ENCODE assay signal across 9 mouse cellular contexts in genomic region chr12:112713984-112714383, GRCm38 (mm10). TPM values are rescaled to one million over a fixed set of nuclear protein-coding genes. Genes with fewer than 3 reads are reported as not detected.
DNase-seq lines count a peak whose midpoint lies in the region; ATAC-seq and TF ChIP-seq lines count a peak whose summit lies in the region.
"Had no signal": no experiment of that assay in that cellular context is flagged by ENCODE, and none has a peak within 500 bp of the region (broad histone marks: within the 10 kb centered on the region; RNA-seq: fewer than 3 reads in every experiment).

No protein-coding gene starts in this region.

- peak; percentile 39 to 52 for DNase-seq in heart, adult 9 months (ENCODE audit: low spot score in 2 of 2)
- DNase-seq in heart, embryonic 10.5 days (ENCODE audit: low spot score): no peak
- DNase-seq in hindbrain, postnatal 0 days (ENCODE audit: low spot score): peak; percentile 77
- DNase-seq in stomach, postnatal 0 days (ENCODE audit: low spot score): peak; percentile 42
- DNase-seq: right cerebral cortex, postnatal 4 days had no signal

- no peak overlapping the region for H3K27ac ChIP-seq in heart, embryonic 10.5 days
- H3K27ac ChIP-seq in midbrain, embryonic 13.5 days: peak overlapping the region; percentile 40; the same call in 1 of the 2 replicates
- no peak overlapping the region for H3K27ac ChIP-seq in midbrain, embryonic 15.5 days
- peak overlapping the region; percentile 41; the same call in 1 of the 2 replicates for H3K27ac ChIP-seq in hindbrain, postnatal 0 days
- peak overlapping the region; percentile 13; the same call in 1 of the 2 replicates for H3K27ac ChIP-seq in stomach, postnatal 0 days (replicated peaks)

- TF ChIP-seq EP300 in stomach, postnatal 0 days (optimal IDR thresholded peaks at IDR 0.05): no peak

- H3K36me3 ChIP-seq in heart, embryonic 10.5 days: no peaks in the 10 kb centered on the region
- H3K36me3 ChIP-seq in midbrain, embryonic 13.5 days: no peaks in the 10 kb centered on the region
- H3K36me3 ChIP-seq in midbrain, embryonic 15.5 days (replicated peaks): no peaks in the 10 kb centered on the region
- no peaks in the 10 kb centered on the region for H3K36me3 ChIP-seq in hindbrain, postnatal 0 days (ENCODE audit: insufficient read depth, low read length)
- no peaks in the 10 kb centered on the region for H3K36me3 ChIP-seq in stomach, postnatal 0 days (ENCODE audit: control insufficient read depth, insufficient read depth, low read length)

- WGBS in heart, embryonic 10.5 days: 66% methylated on average over 3 of the region's 3 CpGs
- 66% methylated on average over 3 of the region's 3 CpGs for WGBS in midbrain, embryonic 13.5 days
- WGBS in midbrain, embryonic 15.5 days: 68% methylated on average over 3 of the region's 3 CpGs
- WGBS in hindbrain, postnatal 0 days: 63% methylated on average over 3 of the region's 3 CpGs
- WGBS in stomach, postnatal 0 days: 44% methylated on average over 3 of the region's 3 CpGs

- H3K4me3 ChIP-seq in heart, embryonic 10.5 days: no peak overlapping the region
- no peak overlapping the region for H3K4me3 ChIP-seq in midbrain, embryonic 13.5 days (replicated peaks)
- no peak overlapping the region for H3K4me3 ChIP-seq in midbrain, embryonic 15.5 days
- H3K4me3 ChIP-seq in hindbrain, postnatal 0 days (ENCODE audit: low read length): no peak overlapping the region
- no peak overlapping the region for H3K4me3 ChIP-seq in stomach, postnatal 0 days (ENCODE audit: low read depth, low read length)
- H3K4me3 ChIP-seq: megakaryocyte, embryonic 14.5 days had no signal

- no peak for TF ChIP-seq CTCF in hindbrain, postnatal 0 days (IDR thresholded peaks at IDR 0.05; ENCODE audit: low read depth)
- no peak for TF ChIP-seq CTCF in stomach, postnatal 0 days (IDR thresholded peaks at IDR 0.05; ENCODE audit: low read depth)

- H3K9me3 ChIP-seq in heart, embryonic 10.5 days: no peaks in the 10 kb centered on the region
- no peaks in the 10 kb centered on the region for H3K9me3 ChIP-seq in midbrain, embryonic 13.5 days
- H3K9me3 ChIP-seq in midbrain, embryonic 15.5 days: no peaks in the 10 kb centered on the region
- H3K9me3 ChIP-seq in hindbrain, postnatal 0 days (ENCODE audit: low read length): no peaks in the 10 kb centered on the region
- no peaks in the 10 kb centered on the region for H3K9me3 ChIP-seq in stomach, postnatal 0 days (ENCODE audit: control insufficient read depth, low read length)

- no peak overlapping the region for H3K4me2 ChIP-seq in midbrain, embryonic 13.5 days (replicated peaks)
- H3K4me2 ChIP-seq in midbrain, embryonic 15.5 days: no peak overlapping the region
- H3K4me2 ChIP-seq in hindbrain, postnatal 0 days (ENCODE audit: low read depth, low read length): no peak overlapping the region
- no peak overlapping the region for H3K4me2 ChIP-seq in stomach, postnatal 0 days (replicated peaks; ENCODE audit: low read depth)

- H3K27me3 ChIP-seq in heart, embryonic 10.5 days (ENCODE audit: insufficient read depth, poor library complexity, severe bottlenecking): peaks cover 6% of the 10 kb centered on the region
- H3K27me3 ChIP-seq in midbrain, embryonic 13.5 days: 0 out of 2 replicates have a peak, but pooled peaks cover 4% of the 10 kb centered on the region
- no peaks in the 10 kb centered on the region for H3K27me3 ChIP-seq in midbrain, embryonic 15.5 days (replicated peaks)
- no peaks in the 10 kb centered on the region for H3K27me3 ChIP-seq in hindbrain, postnatal 0 days (ENCODE audit: insufficient read depth, low read length)
- no peaks in the 10 kb centered on the region for H3K27me3 ChIP-seq in stomach, postnatal 0 days (ENCODE audit: control insufficient read depth, insufficient read depth, low read length)

- H3K4me1 ChIP-seq in heart, embryonic 10.5 days: peaks cover 8% of the 10 kb centered on the region; the same call in 1 of the 2 replicates
- H3K4me1 ChIP-seq in midbrain, embryonic 13.5 days (replicated peaks): no peaks in the 10 kb centered on the region
- no peaks in the 10 kb centered on the region for H3K4me1 ChIP-seq in midbrain, embryonic 15.5 days
- 0 out of 2 replicates have a peak, but pooled peaks cover 3% of the 10 kb centered on the region for H3K4me1 ChIP-seq in hindbrain, postnatal 0 days (ENCODE audit: insufficient read depth, low read length)
- no peaks in the 10 kb centered on the region for H3K4me1 ChIP-seq in stomach, postnatal 0 days (replicated peaks; ENCODE audit: control insufficient read depth, insufficient read depth)

- H3K9ac ChIP-seq in midbrain, embryonic 13.5 days (replicated peaks): no peak overlapping the region
- no peak overlapping the region for H3K9ac ChIP-seq in midbrain, embryonic 15.5 days
- no peak overlapping the region for H3K9ac ChIP-seq in hindbrain, postnatal 0 days (replicated peaks; ENCODE audit: low read length)
- no peak overlapping the region for H3K9ac ChIP-seq in stomach, postnatal 0 days (ENCODE audit: low read length)

- no peak for ATAC-seq in midbrain, embryonic 13.5 days
- ATAC-seq in midbrain, embryonic 15.5 days (replicated peaks): no peak
- ATAC-seq in hindbrain, postnatal 0 days: peak; percentile 36; the same call in 1 of the 2 replicates
- ATAC-seq in stomach, postnatal 0 days (ENCODE audit: low FRiP score, low TSS enrichment): 0 out of 2 replicates have a peak, but pooled peaks have one; percentile 19
- ATAC-seq in CD4-positive, CD25-positive, alpha-beta regulatory T cell, adult 4 months: no peak

RNA-seq across cellular contexts. Expression of gene Cep170b, which starts 6.3 kb away (rescaled TPM):
- 3.9 and 6.6 TPM in 2 replicates for polyA plus RNA-seq in heart, embryonic 10.5 days (2016; fragmentation: Nextera tagmentation; extraction: Ambion mirVana)
- polyA plus RNA-seq in midbrain, embryonic 13.5 days (2015; fragmentation: Nextera tagmentation; extraction: Ambion mirVana): 20.2 and 22.0 TPM in 2 replicates
- polyA plus RNA-seq in midbrain, embryonic 15.5 days (2015; fragmentation: Nextera tagmentation; extraction: Ambion mirVana): 51.0 and 53.7 TPM in 2 replicates
- total RNA-seq in hindbrain, postnatal 0 days (2014; rRNA removed): 118 and 123 TPM in 2 replicates
- 34.0 and 39.0 TPM in 2 replicates for polyA plus RNA-seq in hindbrain, postnatal 0 days (2015; fragmentation: Nextera tagmentation; extraction: Ambion mirVana)
- polyA plus RNA-seq in stomach, postnatal 0 days (2015; fragmentation: Nextera tagmentation; extraction: Ambion mirVana): 20.7 and 21.2 TPM in 2 replicates
- polyA plus RNA-seq in CD4-positive, CD25-positive, alpha-beta regulatory T cell, adult 4 months (2017; shearing (Covaris generic)): 1 to 10 TPM; 2.4 to 4.9 TPM

RNA-seq across cellular contexts. Expression of gene Zbtb42, which starts 35.4 kb away (rescaled TPM):
- polyA plus RNA-seq in heart, embryonic 10.5 days (2016; fragmentation: Nextera tagmentation; extraction: Ambion mirVana): 3.9 and 4.3 TPM in 2 replicates
- polyA plus RNA-seq in midbrain, embryonic 13.5 days (2015; fragmentation: Nextera tagmentation; extraction: Ambion mirVana): 2.8 and 3.3 TPM in 2 replicates
- polyA plus RNA-seq in midbrain, embryonic 15.5 days (2015; fragmentation: Nextera tagmentation; extraction: Ambion mirVana): 1.9 and 2.5 TPM in 2 replicates
- 3.3 and 12.1 TPM in 2 replicates for total RNA-seq in hindbrain, postnatal 0 days (2014; rRNA removed)
- 2.2 and 3.7 TPM in 2 replicates for polyA plus RNA-seq in hindbrain, postnatal 0 days (2015; fragmentation: Nextera tagmentation; extraction: Ambion mirVana)
- polyA plus RNA-seq in stomach, postnatal 0 days (2015; fragmentation: Nextera tagmentation; extraction: Ambion mirVana): 11.3 and 12.1 TPM in 2 replicates
- polyA plus RNA-seq in CD4-positive, CD25-positive, alpha-beta regulatory T cell, adult 4 months (2017; shearing (Covaris generic)): 1 to 10 TPM; 2.8 to 2.9 TPM

RNA-seq across cellular contexts. Expression of gene Akt1, which starts 39.3 kb away (rescaled TPM):
- polyA plus RNA-seq in heart, embryonic 10.5 days (2016; fragmentation: Nextera tagmentation; extraction: Ambion mirVana): 57.1 and 82.0 TPM in 2 replicates
- polyA plus RNA-seq in midbrain, embryonic 13.5 days (2015; fragmentation: Nextera tagmentation; extraction: Ambion mirVana): 55.9 and 61.1 TPM in 2 replicates
- 139 and 162 TPM in 2 replicates for polyA plus RNA-seq in midbrain, embryonic 15.5 days (2015; fragmentation: Nextera tagmentation; extraction: Ambion mirVana)
- total RNA-seq in hindbrain, postnatal 0 days (2014; rRNA removed): 179 and 197 TPM in 2 replicates
- polyA plus RNA-seq in hindbrain, postnatal 0 days (2015; fragmentation: Nextera tagmentation; extraction: Ambion mirVana): 90.8 and 97.4 TPM in 2 replicates
- polyA plus RNA-seq in stomach, postnatal 0 days (2015; fragmentation: Nextera tagmentation; extraction: Ambion mirVana): 84.5 and 98.2 TPM in 2 replicates
- 10 to 100 TPM; 14.6 to 18.4 TPM for polyA plus RNA-seq in CD4-positive, CD25-positive, alpha-beta regulatory T cell, adult 4 months (2017; shearing (Covaris generic))

RNA-seq across cellular contexts. Expression of gene Pld4, which starts 46.5 kb away (rescaled TPM):
- 0.57 and 2.9 TPM in 2 replicates for polyA plus RNA-seq in heart, embryonic 10.5 days (2016; fragmentation: Nextera tagmentation; extraction: Ambion mirVana)
- polyA plus RNA-seq in midbrain, embryonic 13.5 days (2015; fragmentation: Nextera tagmentation; extraction: Ambion mirVana): 5.2 and 6.4 TPM in 2 replicates
- 7.3 and 8.6 TPM in 2 replicates for polyA plus RNA-seq in midbrain, embryonic 15.5 days (2015; fragmentation: Nextera tagmentation; extraction: Ambion mirVana)
- total RNA-seq in hindbrain, postnatal 0 days (2014; rRNA removed): 10.5 and 14.5 TPM in 2 replicates
- 9.4 and 10.8 TPM in 2 replicates for polyA plus RNA-seq in hindbrain, postnatal 0 days (2015; fragmentation: Nextera tagmentation; extraction: Ambion mirVana)
- polyA plus RNA-seq in stomach, postnatal 0 days (2015; fragmentation: Nextera tagmentation; extraction: Ambion mirVana): 9.6 and 9.8 TPM in 2 replicates
- polyA plus RNA-seq in CD4-positive, CD25-positive, alpha-beta regulatory T cell, adult 4 months (2017; shearing (Covaris generic)): 1 to 10 TPM; 1.7 to 7.2 TPM

Comparison
In these comparisons a context has a peak if more than half of its experiments do, and no peak if none do; other contexts are left out.
1. H3K27ac ChIP-seq: peak in midbrain, embryonic 13.5 days (single experiment), hindbrain, postnatal 0 days (single experiment) and stomach, postnatal 0 days (single experiment); none in heart, embryonic 10.5 days (single experiment) and midbrain, embryonic 15.5 days (single experiment).
2. ATAC-seq: peak in hindbrain, postnatal 0 days (single experiment) and stomach, postnatal 0 days (single experiment); none in midbrain, embryonic 13.5 days (single experiment), midbrain, embryonic 15.5 days (single experiment) and CD4-positive, CD25-positive, alpha-beta regulatory T cell, adult 4 months (single experiment).